Mouse (Mus musculus): ENCODE results near the gene Ddah1.
A peak's percentile ranks its signal among the peaks of the same experiment; 100 is the strongest.

The Ddah1 gene

GRCm38 (mm10) chr3:145764416-145764815 is 5.9 kb downstream of the Ddah1 start:
- DNase-seq (ENCODE audit: low spot score): no peak

GRCm38 (mm10) chr3:145768439-145768838 is 10.0 kb downstream of the Ddah1 start:
- no peak for DNase-seq (ENCODE audit: low spot score)

- no peak for DNase-seq (ENCODE audit: low spot score)
These were observed 14.9 kb downstream of the Ddah1 start for GRCm38 (mm10) chr3:145773384-145773783.

DNA sequence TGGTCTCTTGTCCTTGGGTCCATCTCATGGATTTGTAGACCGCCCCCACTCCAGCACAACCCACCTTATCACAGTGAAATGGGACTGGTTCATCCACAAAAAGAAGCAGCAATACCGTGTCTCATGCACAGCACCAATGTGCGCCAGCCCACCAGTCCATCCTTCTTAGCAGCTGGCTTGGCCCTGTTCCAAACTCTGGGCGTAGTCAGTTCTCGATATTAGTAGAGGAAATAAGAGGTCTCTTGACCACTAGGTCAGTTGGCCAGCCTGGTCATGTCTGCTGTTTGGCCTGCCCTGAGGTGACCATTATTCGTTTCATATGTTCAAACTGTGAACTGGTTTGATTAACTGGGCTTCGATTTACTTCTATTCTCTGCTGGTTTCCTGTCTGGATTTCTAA is 15.9 kb downstream of the Ddah1 start:
- no peak for DNase-seq (ENCODE audit: low spot score)

- no peak for DNase-seq (ENCODE audit: low spot score)
These were observed 16.8 kb downstream of the Ddah1 start for GRCm38 (mm10) chr3:145775236-145775635.

DNA sequence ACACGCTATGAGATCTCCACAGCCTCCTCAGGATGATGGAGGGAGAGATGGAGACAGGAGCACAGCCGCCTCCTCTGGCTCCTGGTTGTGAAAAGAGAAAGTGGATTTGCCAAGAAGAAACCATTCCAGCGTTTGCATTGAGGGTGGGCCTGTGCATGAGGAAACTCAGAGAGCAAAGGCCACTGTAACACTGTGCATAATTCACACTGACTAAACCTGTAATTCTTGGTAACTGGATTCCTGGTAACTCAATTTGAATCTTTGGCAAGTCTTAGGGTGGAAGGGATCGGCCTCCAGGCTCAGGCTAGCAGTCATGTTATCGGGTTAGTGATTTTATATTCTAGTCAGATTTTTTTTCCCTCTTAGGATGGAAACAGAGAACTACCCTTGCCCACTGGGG is 17.4 kb downstream of the Ddah1 start:
- no peak for DNase-seq (ENCODE audit: low spot score)

GRCm38 (mm10) chr3:145777006-145777405 is 18.5 kb downstream of the Ddah1 start:
- no peak for DNase-seq (ENCODE audit: low spot score)

- DNase-seq (ENCODE audit: low spot score): no peak
These were observed 20.0 kb downstream of the Ddah1 start for GRCm38 (mm10) chr3:145778406-145778922.

- DNase-seq (ENCODE audit: low spot score): no peak
These were observed 21.0 kb downstream of the Ddah1 start for GRCm38 (mm10) chr3:145779279-145779973.

DNA sequence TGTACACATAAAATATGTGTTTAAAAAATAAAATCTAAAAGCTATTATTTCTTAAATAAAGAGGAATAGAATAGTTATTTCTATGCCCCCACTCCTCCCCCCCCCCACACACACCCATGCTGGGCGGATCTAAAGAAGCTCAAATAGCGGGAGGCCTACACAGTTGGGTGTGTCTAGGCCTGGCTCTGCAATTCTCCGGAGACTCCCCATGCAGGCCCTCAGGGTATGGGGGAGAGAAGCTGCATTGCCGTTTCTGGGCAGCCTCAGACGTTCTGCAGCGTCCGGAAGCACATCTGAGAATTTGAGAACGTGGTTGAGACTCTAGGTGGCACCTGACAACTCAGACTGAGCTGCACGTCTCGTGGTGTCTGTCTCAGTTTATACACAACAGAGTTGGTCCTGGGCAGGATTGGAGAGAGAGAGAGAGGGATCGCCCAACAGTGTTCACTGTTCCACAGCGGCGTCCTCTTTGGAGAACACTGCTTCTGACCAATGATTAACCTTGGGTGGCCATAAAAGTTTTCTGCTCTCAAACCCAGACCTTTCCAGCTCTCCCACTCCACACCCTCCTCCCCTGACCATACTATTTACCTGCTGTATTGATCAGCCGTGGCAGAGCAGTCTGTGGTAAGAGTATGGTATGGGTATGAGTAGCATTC is 22.4 kb downstream of the Ddah1 start:
- no peak for DNase-seq (ENCODE audit: low spot score)

- DNase-seq (ENCODE audit: low spot score): no peak
These were observed 26.8 kb downstream of the Ddah1 start for GRCm38 (mm10) chr3:145785244-145785643.

GRCm38 (mm10) chr3:145787303-145787702 is 28.8 kb downstream of the Ddah1 start:
- peak; percentile 37 for DNase-seq (ENCODE audit: low spot score)

- no peak for DNase-seq (ENCODE audit: low spot score)
These were observed 30.6 kb downstream of the Ddah1 start for GRCm38 (mm10) chr3:145789114-145789513.

- DNase-seq (ENCODE audit: low spot score): no peak
These were observed 31.8 kb downstream of the Ddah1 start for GRCm38 (mm10) chr3:145790233-145790632.

DNA sequence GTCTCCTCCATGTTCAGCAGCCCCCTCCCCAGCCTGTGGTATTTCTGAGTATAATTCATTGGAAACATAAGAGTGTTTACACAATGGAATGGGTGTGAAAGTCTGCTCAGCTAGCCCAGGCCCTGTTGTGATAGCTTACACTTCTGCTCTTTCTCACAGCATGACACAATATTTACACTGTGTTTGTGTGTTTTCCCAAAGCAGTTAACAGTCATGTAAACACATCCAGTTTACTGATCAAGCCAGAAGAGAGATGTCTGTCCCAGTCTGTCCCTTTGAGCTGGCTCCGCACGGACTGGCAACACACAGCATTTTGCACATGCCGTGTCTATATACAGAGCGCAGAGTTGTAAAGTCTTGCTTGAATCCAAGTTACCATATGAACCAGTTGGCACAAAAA is 32.2 kb downstream of the Ddah1 start:
- DNase-seq (ENCODE audit: low spot score): no peak

- DNase-seq (ENCODE audit: low spot score): no peak
These were observed 35.9 kb downstream of the Ddah1 start for GRCm38 (mm10) chr3:145794355-145794754.

GRCm38 (mm10) chr3:145795896-145796295 is 37.4 kb downstream of the Ddah1 start:
- DNase-seq (ENCODE audit: low spot score): no peak

GRCm38 (mm10) chr3:145798042-145798441 is 39.6 kb downstream of the Ddah1 start:
- no peak for DNase-seq (ENCODE audit: low spot score)

DNA sequence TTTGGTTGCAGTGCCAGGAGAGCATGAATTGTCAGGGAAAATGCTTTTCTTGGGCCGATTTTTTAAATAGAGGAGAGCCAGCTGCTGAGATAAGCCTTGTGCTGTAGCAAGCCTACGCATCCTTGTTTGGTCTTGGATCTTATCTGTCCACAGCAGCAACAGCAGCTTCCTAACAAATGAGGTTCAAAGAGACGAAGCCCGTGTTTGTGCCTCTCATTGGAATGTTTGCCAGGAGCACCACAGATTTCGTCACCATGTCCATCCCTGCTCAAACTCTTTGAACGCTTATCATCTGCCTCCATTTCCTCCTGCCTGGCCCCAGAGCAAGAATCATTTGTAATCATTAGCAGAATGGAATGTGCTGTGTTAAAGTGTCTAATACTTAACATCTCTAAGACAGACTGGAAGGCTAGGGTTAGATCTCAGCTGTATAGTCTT is 40.3 kb downstream of the Ddah1 start:
- peak; percentile 89 for DNase-seq (ENCODE audit: low spot score)

- DNase-seq (ENCODE audit: low spot score): no peak
These were observed 40.9 kb downstream of the Ddah1 start for GRCm38 (mm10) chr3:145799365-145799764.

GRCm38 (mm10) chr3:145802106-145802505 is 43.6 kb downstream of the Ddah1 start:
- no peak for DNase-seq (ENCODE audit: low spot score)

GRCm38 (mm10) chr3:145805848-145806247 is 47.4 kb downstream of the Ddah1 start:
- DNase-seq (ENCODE audit: low spot score): no peak

DNA sequence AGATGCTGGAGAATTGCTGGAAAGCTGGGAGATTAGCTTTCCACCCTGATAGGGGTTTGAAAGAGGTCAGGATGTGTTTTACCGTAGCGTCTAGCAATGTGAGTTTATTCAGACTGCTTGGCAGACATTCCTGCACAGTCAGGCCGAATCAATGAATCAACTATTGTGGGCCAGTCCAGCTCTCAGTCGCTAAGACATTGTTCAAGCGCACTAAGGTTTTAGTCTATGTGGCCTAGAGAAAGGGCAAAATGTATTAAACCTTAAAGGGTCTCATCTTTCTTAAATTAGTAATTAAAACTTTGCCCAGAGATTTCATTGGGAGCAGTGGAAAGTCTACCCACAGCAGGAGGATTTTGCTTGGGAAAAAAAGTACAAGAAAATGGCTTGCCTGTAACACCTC is 48.0 kb downstream of the Ddah1 start:
- no peak for DNase-seq (ENCODE audit: low spot score)

- DNase-seq (ENCODE audit: low spot score): peak; percentile 62
These were observed 58.3 kb downstream of the Ddah1 start for GRCm38 (mm10) chr3:145816807-145817206.

Data from lung, postnatal 25 days (tissue).